Mouse (Mus musculus) mature B cell (primary cell): ENCODE results near the gene Gm20695.
"Not testable (repeated sequence)": the region's sequence is repeated elsewhere in the genome, so short reads cannot be mapped to it uniquely, and the experiment has no call there.

Experiments used
- in situ Hi-C: fragments of 300-500 bp; cut with MboI; formaldehyde crosslinking; loops from 2 replicates; pipeline ENCODE4 v1.14.3; 2019

Gm20695 gene

GRCm38 (mm10) chr16:3884201-3885064, at the start of gene Gm20695, which contains the start of gene Zfp597:
Gene Gm20695 (plus strand): TSS chr16:3884648.
Gene Zfp597 (minus strand): TSS chr16:3884561.
- in situ Hi-C loops: loop anchor here (5.0 kb wide), 1 partner anchor 37 kb away; the partner anchor contains the start of gene Zfp174

- in situ Hi-C loops: no loop called here
Measured at GRCm38 (mm10) chr16:3835461-3835860, 49.0 kb upstream of the Gm20695 start.

GRCm38 (mm10) chr16:3839157-3839885, 45.1 kb upstream of the Gm20695 start:
- in situ Hi-C loops: no loop called here

GRCm38 (mm10) chr16:3842989-3843388, 41.5 kb upstream of the Gm20695 start:
- in situ Hi-C loops: no loop called here

GRCm38 (mm10) chr16:3843796-3844195, 40.7 kb upstream of the Gm20695 start:
- in situ Hi-C loops: no loop called here

GRCm38 (mm10) chr16:3846711-3847518, 37.5 kb upstream of the Gm20695 start, which contains the start of gene Zfp174:
Gene Zfp174 (plus strand): TSS chr16:3847268.
- in situ Hi-C loops: loop anchor here (5.0 kb wide), 1 partner anchor 35 kb away; the partner anchor contains the start of genes Gm20695 and Zfp597

- in situ Hi-C loops: loop anchor here (5.0 kb wide), 1 partner anchor 34 kb away; the partner anchor contains the start of genes Gm20695 and Zfp597
Measured at GRCm38 (mm10) chr16:3847871-3848270, 36.6 kb upstream of the Gm20695 start.

- in situ Hi-C loops: loop anchor here (5.0 kb wide), 1 partner anchor 34 kb away; the partner anchor contains the start of genes Gm20695 and Zfp597
Measured at GRCm38 (mm10) chr16:3848416-3848815, 36.0 kb upstream of the Gm20695 start.

- in situ Hi-C loops: not testable (repeated sequence)
Measured at GRCm38 (mm10) chr16:3851301-3851700, 33.1 kb upstream of the Gm20695 start.

GRCm38 (mm10) chr16:3852586-3852985, 31.9 kb upstream of the Gm20695 start:
- in situ Hi-C loops: no loop called here

GRCm38 (mm10) chr16:3854437-3855182, 29.8 kb upstream of the Gm20695 start:
- in situ Hi-C loops: no loop called here

- in situ Hi-C loops: no loop called here
Measured at GRCm38 (mm10) chr16:3855776-3856175, 28.7 kb upstream of the Gm20695 start.

GRCm38 (mm10) chr16:3859254-3859653, 25.2 kb upstream of the Gm20695 start:
- in situ Hi-C loops: no loop called here

GRCm38 (mm10) chr16:3871815-3872214, 12.6 kb upstream of the Gm20695 start:
- in situ Hi-C loops: no loop called here

GRCm38 (mm10) chr16:3872216-3873047, 12.0 kb upstream of the Gm20695 start, which contains the start of gene Naa60:
Gene Naa60 (plus strand): TSS chr16:3872375.
- in situ Hi-C loops: no loop called here

GRCm38 (mm10) chr16:3876346-3876745, 8.1 kb upstream of the Gm20695 start:
- in situ Hi-C loops: no loop called here

GRCm38 (mm10) chr16:3885065-3885670, 720 bp downstream of the Gm20695 start:
- in situ Hi-C loops: no loop called here

GRCm38 (mm10) chr16:3891621-3892295, 7.3 kb downstream of the Gm20695 start:
- in situ Hi-C loops: no loop called here

- in situ Hi-C loops: no loop called here
Measured at GRCm38 (mm10) chr16:3893739-3894138, 9.3 kb downstream of the Gm20695 start.
